Mouse (Mus musculus) erythroid progenitor cell, adult 5-6 weeks (primary cell): ENCODE results near the gene Ern1. TPM values are rescaled to one million over a fixed set of nuclear protein-coding genes. Genes with fewer than 3 reads are reported as not detected.

Experiments used
- ATAC-seq: replicated peaks from 2 replicates; pipeline ENCODE4 v1.8.0; 2016; ENCODE audit warnings: moderate number of reproducible peaks, mild to moderate bottlenecking, moderate TSS enrichment, inconsistent platforms; ENCODE audit not compliant: poor library complexity, low FRiP score, severe bottlenecking
- total RNA-seq, 2 experiments: library from RNA; stranded (forward) in 1 of 2; stranded (reverse) in 1 of 2; fragments of 150-400 nt in 1 of 2; fragments of 186-747, 209-891 nt in 1 of 2; gene quantifications; 2 replicates each; pipeline versions ENCODE4 v1.2.3 to v1.2.4; 2015 to 2017; ENCODE audit warnings: low replicate concordance in 2 of 2

Gene Ern1
- total RNA-seq, 2 experiments from 2014 or later = 6.7 to 8.8 TPM

DNA sequence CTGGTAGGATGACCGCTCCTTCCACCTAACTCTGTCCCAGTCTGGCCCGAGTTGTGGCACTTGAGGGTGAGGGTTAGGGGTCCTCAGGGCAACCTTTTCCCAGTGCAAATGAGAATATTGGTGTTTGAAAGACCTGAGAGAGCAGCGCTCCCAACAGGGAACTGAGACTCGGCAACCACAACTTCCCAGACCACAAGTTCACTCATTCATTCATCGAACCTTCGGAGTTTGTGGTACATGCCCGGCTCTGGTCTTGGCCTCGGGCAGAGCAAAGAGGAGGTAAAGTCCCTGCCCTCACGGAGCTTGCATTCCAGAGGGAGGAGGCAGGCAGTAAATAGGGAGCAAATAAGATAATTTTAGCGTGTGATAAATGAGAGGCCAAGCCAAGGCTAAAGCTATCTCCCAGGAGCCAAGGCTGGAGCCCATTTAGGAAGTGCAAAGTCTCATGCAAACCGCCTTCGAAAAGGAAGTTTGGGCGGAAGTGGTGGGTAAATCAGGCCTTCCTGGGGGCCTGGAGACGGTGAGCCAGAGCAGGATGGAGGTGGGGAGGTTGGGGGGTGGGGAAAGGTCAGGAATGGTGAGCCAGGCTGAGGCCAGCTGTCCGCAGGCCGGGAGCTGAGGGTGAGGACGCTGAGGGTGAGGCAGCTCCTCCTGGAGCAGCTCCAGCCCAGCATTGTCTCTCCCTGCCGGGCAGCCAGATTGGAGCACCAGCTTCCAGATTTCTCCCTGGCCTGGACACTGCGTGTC, 132.1 kb downstream of the Ern1 start:
- no peak for ATAC-seq

DNA sequence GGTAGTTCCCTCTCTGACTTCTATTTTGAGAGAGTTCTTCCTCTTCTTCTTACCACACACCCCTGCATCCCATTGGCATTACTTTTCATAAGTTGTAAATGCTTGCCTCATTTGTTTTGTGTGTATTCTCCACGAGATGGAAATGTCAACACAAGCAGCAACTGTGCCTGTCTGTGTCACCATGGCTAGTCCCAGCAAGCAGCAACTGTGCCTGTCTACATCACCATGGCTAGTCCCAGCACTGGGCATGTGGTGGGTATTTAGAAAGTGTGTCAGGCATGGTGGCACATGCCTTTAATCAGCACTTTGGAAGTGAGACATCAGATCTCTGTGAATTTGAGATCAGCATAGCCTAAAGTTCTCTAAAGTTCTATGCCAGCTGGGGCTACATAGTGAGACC, 133.5 kb downstream of the Ern1 start:
- ATAC-seq = no peak

DNA sequence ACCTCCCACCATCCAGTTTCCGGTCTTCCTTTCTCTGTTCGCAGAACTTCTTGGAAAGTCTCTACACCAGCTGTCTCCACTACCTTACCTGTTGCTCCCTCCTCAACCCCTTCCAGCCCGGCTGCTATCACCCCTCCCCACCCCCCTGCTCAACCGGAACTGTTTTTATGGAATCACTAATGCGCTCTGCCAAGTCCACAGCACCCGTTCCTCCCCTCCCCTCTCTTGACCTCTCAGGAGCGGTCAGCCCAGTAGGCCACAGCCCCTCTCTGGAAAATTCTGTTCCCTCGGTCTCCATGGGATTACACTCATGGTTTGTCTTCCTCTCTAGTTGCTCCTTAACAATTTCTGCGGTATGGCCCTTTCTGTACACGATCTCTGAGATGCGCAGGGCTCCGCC, 134.5 kb downstream of the Ern1 start, which contains the start of gene Scn4a:
Gene Scn4a, minus strand, starts transcription at position 101 of the 400 bp plus-strand sequence.
- ATAC-seq = no peak

DNA sequence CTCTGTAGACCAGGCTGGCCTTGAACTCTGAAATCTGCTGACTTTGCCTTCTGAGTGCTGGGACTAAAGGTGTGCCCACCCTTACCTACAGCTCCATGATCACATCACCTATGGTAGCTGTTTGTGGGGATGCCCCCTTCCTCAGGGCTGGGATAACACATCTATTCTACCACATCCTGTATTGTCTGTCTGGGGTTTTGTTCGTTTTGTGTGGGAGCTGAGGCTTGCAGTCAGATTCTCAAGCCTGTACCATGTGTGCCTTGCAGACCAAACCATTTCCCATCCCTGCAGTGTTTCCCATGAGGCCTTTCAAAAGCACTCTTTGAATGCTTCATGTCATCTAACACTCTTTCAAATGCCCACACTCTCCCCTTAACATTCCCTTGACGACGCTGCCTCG, 135.7 kb downstream of the Ern1 start:
- no peak for ATAC-seq

DNA sequence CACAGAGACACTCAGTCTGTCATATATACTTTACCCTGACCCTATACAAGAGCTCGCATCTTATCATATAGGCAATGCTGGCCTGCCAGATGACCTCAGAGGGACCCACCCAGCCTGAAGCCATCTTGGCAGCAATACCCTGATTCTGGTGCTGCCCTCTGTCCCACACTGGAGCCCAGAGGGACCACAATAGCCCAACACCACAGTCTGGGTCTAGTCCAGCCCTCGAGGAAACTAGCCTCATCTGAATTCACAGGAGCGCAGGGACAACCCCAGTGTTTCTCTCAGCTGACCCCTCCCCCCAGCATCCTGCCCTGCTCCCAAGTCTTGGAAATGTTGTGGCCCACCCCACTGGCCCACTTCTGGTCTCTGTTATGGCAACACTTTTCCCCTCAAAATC, 136.4 kb downstream of the Ern1 start:
- no peak for ATAC-seq

DNA sequence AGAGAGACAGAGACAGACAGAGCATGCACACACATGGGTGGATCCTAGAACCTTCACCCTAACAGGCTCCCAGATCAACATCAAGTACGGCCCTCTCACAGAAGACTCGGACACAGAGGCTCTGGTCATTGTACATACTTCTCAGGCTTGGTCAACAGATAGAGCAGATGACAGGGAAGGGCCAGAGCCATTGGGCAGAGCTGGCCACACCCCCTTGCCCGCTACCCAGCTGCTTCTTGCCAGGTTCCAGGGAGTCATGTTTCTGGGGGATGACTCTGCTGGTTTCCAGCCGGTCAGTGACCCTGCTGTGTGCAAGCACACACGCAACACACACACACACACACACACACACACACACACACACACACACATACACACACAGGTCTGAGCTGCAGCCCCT, 136.8 kb downstream of the Ern1 start:
- no peak for ATAC-seq

DNA sequence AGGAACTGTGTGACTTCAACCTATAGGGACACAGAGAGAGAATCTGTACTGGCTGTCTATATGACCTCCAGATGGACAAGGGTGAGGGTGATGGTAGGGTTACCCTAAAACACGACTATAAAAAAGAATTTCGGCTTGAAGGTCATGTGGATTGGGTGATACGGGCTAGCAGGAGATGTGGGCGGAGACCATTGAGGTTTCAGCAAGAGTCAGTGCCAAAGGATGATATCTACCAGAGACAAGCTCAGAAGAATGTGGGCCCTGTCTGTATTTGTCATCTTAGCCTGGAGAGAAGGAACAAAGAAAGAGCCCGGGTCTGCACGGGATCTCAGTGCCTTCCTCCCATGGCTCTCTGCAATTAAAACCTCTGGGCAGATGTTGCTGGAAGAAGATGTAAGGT, 137.9 kb downstream of the Ern1 start:
- ATAC-seq = no peak

DNA sequence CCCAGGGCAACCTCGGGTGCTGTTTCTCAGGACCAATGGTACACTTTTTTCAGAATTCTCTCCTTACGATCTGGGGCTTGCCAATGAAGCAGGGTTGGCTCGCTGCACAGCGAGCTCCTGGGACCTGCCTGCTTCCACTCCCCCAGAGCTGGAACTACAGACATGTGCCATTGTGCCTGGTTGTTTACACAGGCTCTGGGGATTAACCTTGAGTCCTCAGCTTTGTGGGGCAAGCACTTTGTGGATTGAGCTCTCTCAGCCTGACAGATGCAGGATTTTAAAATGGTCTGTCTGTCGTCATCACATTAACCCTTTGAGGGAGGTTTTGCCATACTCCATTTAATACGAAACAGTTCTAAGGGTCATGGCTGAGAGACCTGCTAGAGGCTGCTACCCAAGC, 142.7 kb downstream of the Ern1 start:
- no peak for ATAC-seq

Other genes with a start within 250 kb of the Ern1 start
- 6.5 and 13.8 TPM in 2 replicates for gene Ftsj3, start 231.8 kb downstream of the Ern1 start, total RNA-seq (2015; ENCODE audit: low replicate concordance)
- 19.1 and 20.7 TPM in 2 replicates for gene Ftsj3, start 231.8 kb downstream of the Ern1 start, total RNA-seq (2017; ENCODE audit: low replicate concordance)
- 41.5 and 42.5 TPM in 2 replicates for gene Psmc5, start 231.7 kb downstream of the Ern1 start, total RNA-seq (2015; ENCODE audit: low replicate concordance)
- gene Psmc5, start 231.7 kb downstream of the Ern1 start, total RNA-seq (2017; ENCODE audit: low replicate concordance) = 33.4 and 66.2 TPM in 2 replicates
- gene Smarcd2, start 214.9 kb downstream of the Ern1 start, total RNA-seq (2015; ENCODE audit: low replicate concordance) = 36.0 and 49.0 TPM in 2 replicates
- gene Smarcd2, start 214.9 kb downstream of the Ern1 start, total RNA-seq (2017; ENCODE audit: low replicate concordance) = 119 and 162 TPM in 2 replicates
- not detected in 2 replicates for gene Tcam1, start 211.2 kb downstream of the Ern1 start, total RNA-seq (2015; ENCODE audit: low replicate concordance)
- gene Tcam1, start 211.2 kb downstream of the Ern1 start, total RNA-seq (2017; ENCODE audit: low replicate concordance) = not detected in 2 replicates
- not detected in 2 replicates for gene Gh, start 186.0 kb downstream of the Ern1 start, total RNA-seq (2015; ENCODE audit: low replicate concordance)
- gene Gh, start 186.0 kb downstream of the Ern1 start, total RNA-seq (2017; ENCODE audit: low replicate concordance) = 2.7 TPM in 1 of 2 replicates, not detected in the other
- 110 and 129 TPM in 2 replicates for gene Cd79b, start 173.1 kb downstream of the Ern1 start, total RNA-seq (2015; ENCODE audit: low replicate concordance)
- gene Cd79b, start 173.1 kb downstream of the Ern1 start, total RNA-seq (2017; ENCODE audit: low replicate concordance) = 29.3 and 46.0 TPM in 2 replicates
- gene Scn4a, start 134.6 kb downstream of the Ern1 start, total RNA-seq (2015; ENCODE audit: low replicate concordance) = 0.84 TPM in 1 of 2 replicates, not detected in the other
- gene Scn4a, start 134.6 kb downstream of the Ern1 start, total RNA-seq (2017; ENCODE audit: low replicate concordance) = 0.39 TPM in 1 of 2 replicates, not detected in the other
- not detected in 2 replicates for gene Prr29, start 122.4 kb downstream of the Ern1 start, total RNA-seq (2015; ENCODE audit: low replicate concordance)
- gene Prr29, start 122.4 kb downstream of the Ern1 start, total RNA-seq (2017; ENCODE audit: low replicate concordance) = not detected in 2 replicates
- 23.9 TPM in 1 of 2 replicates, not detected in the other for gene Icam2, start 99.8 kb downstream of the Ern1 start, total RNA-seq (2015; ENCODE audit: low replicate concordance)
- 9.5 and 15.1 TPM in 2 replicates for gene Icam2, start 99.8 kb downstream of the Ern1 start, total RNA-seq (2017; ENCODE audit: low replicate concordance)
- 18.9 and 32.1 TPM in 2 replicates for gene Tex2, start 125.6 kb upstream of the Ern1 start, total RNA-seq (2015; ENCODE audit: low replicate concordance)
- gene Tex2, start 125.6 kb upstream of the Ern1 start, total RNA-seq (2017; ENCODE audit: low replicate concordance) = 35.9 and 41.8 TPM in 2 replicates